Mouse (Mus musculus) embryonic fibroblast, embryonic 13.5 days (primary cell): Measurements from ENCODE around the gene Snapc2.

Experiments
- CTCF ChIP-seq: IDR thresholded peaks from 2 replicates; pipeline ENCODE4 v1.5.1; 2011; ENCODE audit warnings: mild to moderate bottlenecking, control low read depth, low read length, moderate library complexity, borderline replicate concordance; ENCODE audit not compliant: insufficient read depth
- POLR2A ChIP-seq: IDR thresholded peaks from 2 replicates; pipeline ENCODE4 v1.6.1; 2011; ENCODE audit warnings: low read depth, mild to moderate bottlenecking, control low read depth, low read length, moderate library complexity

GRCm38 (mm10) chr8:4216791-4217621, 35.9 kb upstream of the Snapc2 start, which contains the start of gene Prr36:
- no peak for TF ChIP-seq POLR2A
- no peak for TF ChIP-seq CTCF
